Mouse (Mus musculus) limb, embryonic 15.5 days (tissue): ENCODE measurements around the gene Ppp1cc. TPM values are rescaled to one million over a fixed set of nuclear protein-coding genes. Genes with fewer than 3 reads are reported as not detected.
"Not testable (repeated sequence)": the region's sequence is repeated elsewhere in the genome, so short reads cannot be mapped to it uniquely, and the experiment has no call there.

ENCODE experiments used
- ATAC-seq: fragments of 200-750 bp; cut with Nextera tagmentation; 2 replicates; pipeline ENCODE4 v1.8.0; 2017; ENCODE audit warnings: low read depth, moderate TSS enrichment; ENCODE audit not compliant: insufficient number of reproducible peaks, low FRiP score, low TSS enrichment
- H3K27ac ChIP-seq: fragments of 300-500 bp; sonication (generic); 2 replicates; pipeline ENCODE4 v1.5.1; 2015; ENCODE audit warnings: moderate library complexity, mild to moderate bottlenecking, inconsistent platforms
- H3K27me3 ChIP-seq: fragments of 300-500 bp; sonication (generic); 2 replicates; pipeline ENCODE4 v1.6.1; 2015; ENCODE audit warnings: inconsistent platforms
- H3K36me3 ChIP-seq: fragments of 300-500 bp; sonication (generic); 2 replicates; pipeline ENCODE4 v1.6.1; 2015; ENCODE audit warnings: inconsistent platforms
- H3K4me1 ChIP-seq: fragments of 300-500 bp; sonication (generic); 2 replicates; pipeline ENCODE4 v1.6.1; 2015; ENCODE audit warnings: inconsistent platforms
- H3K4me2 ChIP-seq: fragments of 300-500 bp; sonication (generic); 2 replicates; pipeline ENCODE4 v1.6.1; 2015; ENCODE audit warnings: mild to moderate bottlenecking, inconsistent platforms
- H3K4me3 ChIP-seq: fragments of 300-500 bp; sonication (generic); 2 replicates; pipeline ENCODE4 v1.5.1; 2015; ENCODE audit warnings: mild to moderate bottlenecking, inconsistent platforms
- H3K9ac ChIP-seq: fragments of 300-500 bp; sonication (generic); 2 replicates; pipeline ENCODE4 v1.6.1; 2015; ENCODE audit warnings: inconsistent platforms
- H3K9me3 ChIP-seq: fragments of 300-500 bp; sonication (generic); 2 replicates; pipeline ENCODE4 v1.6.1; 2016; ENCODE audit warnings: inconsistent platforms
- WGBS: fragments of 180-500 bp; shearing (Covaris S2); methylation state at CpG from one replicate; pipeline ENCODE4 v1.1.7; 2015; 5-methylcytosine and 5-hydroxymethylcytosine counted together
- polyA plus RNA-seq: library from polyadenylated mRNA; unstranded; fragments of >200 nt; fragmentation: Nextera tagmentation; extraction: Ambion mirVana; gene quantifications from 2 replicates; pipeline ENCODE4 v1.2.1, GENCODE M21; 2015

Ppp1cc gene
- polyA plus RNA-seq, 1 experiment from 2014 or later: 206 TPM

DNA sequence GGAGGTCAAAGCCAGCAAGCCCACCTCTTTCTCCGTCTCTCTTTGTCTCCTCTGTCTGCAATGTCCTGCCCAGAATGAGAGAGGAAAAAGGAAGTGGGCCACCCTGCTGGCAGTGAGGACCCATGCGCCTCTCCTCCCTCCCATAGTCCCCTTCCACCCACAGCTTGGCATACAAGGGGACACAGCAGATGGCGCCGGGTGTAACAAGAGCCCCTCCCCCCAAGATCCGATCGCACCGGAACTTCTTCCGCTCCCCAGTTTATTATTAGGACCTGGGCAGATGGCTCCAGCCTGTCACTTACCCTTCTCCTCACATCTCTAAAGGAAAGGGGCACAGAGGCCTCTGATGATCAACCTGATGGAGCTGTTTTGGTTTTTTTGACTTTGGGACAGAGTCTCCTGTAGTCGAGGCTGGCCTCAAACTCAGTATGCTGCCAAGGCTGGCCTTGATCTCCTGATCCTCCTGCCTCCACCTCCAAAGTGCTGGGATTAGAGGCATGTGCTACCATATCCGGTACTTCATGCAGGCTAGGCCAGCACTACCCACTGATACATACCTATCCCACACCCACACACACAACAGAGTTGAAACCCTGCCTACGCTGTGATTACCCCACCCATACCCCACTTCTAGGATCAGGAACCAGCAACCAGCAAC lies 27.6 kb upstream of the Ppp1cc start:
- no peak overlapping the region for H3K4me2 ChIP-seq
- no peak overlapping the region for H3K27ac ChIP-seq
- no peaks in the 10 kb centered on the region for H3K9me3 ChIP-seq
- H3K4me3 ChIP-seq: no peak overlapping the region
- no peaks in the 10 kb centered on the region for H3K36me3 ChIP-seq
- H3K9ac ChIP-seq: no peak overlapping the region
- no peak for ATAC-seq
- no peaks in the 10 kb centered on the region for H3K27me3 ChIP-seq
- 81% methylated on average over 11 of the region's 11 CpGs for WGBS
- peaks cover 14% of the 10 kb centered on the region for H3K4me1 ChIP-seq

- H3K9me3 ChIP-seq: no peaks in the 10 kb centered on the region
- no peaks in the 10 kb centered on the region for H3K36me3 ChIP-seq
- peak overlapping the region; percentile 90 for H3K4me2 ChIP-seq
- peak overlapping the region; percentile 42 for H3K4me3 ChIP-seq
- H3K27ac ChIP-seq: peak overlapping the region; percentile 50; the same call in 1 of the 2 replicates
- H3K4me1 ChIP-seq: peaks cover 14% of the 10 kb centered on the region
- ATAC-seq: no peak
- WGBS: 11% methylated on average over 34 of the region's 34 CpGs
- H3K9ac ChIP-seq: peak overlapping the region; percentile 26; the same call in 1 of the 2 replicates
- H3K27me3 ChIP-seq: no peaks in the 10 kb centered on the region
Observed at GRCm38 (mm10) chr5:122131076-122132051, 26.7 kb upstream of the Ppp1cc start.

DNA sequence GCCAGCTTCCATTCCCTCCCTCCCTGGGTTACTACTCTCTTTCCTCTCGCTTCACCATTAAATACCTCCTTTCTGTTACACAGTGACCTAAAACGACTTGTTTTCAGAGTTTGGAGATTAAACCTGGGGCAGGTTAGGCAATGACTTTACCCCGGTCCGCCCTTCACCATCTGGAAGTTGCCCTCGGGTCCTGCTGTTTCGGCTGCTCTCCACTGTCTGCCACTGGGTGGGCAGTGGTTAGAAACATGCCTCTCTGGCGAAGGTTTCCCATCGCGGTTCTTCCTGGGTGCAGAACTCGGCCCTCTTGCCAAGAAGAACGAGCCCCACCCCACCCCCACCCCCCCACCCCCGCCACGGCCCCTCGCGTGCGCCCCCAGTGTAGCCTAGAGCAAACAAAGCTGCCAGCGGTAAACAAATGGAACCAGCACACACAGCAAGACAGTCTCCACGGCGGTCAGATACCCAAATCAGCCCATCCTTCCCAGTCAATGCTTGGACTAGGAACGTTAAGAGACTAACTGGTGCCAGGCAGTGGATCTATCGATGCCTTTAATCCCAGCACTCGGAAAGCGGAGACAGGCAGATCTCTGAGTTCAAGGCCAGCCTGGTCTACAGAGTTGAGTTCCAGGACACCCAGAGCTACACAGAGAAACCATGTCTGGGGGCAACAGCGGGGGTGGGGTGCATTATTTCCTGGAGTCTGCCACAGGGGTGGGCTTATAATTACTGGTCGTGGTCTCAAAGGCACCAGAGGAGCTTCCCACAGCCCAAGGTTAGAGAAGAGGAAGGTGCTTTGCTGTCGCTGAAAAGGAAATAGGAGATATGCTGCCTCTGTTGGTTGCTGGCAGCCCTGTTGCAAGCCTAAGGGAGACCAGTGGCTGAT lies 25.7 kb upstream of the Ppp1cc start:
- H3K27ac ChIP-seq: no peak overlapping the region
- H3K27me3 ChIP-seq: no peaks in the 10 kb centered on the region
- peak overlapping the region; percentile 26; the same call in 1 of the 2 replicates for H3K9ac ChIP-seq
- H3K9me3 ChIP-seq: no peaks in the 10 kb centered on the region
- peak overlapping the region; percentile 42 for H3K4me3 ChIP-seq
- ATAC-seq: no peak
- H3K4me2 ChIP-seq: peak overlapping the region; percentile 90
- H3K36me3 ChIP-seq: no peaks in the 10 kb centered on the region
- peaks cover 14% of the 10 kb centered on the region for H3K4me1 ChIP-seq
- WGBS: 18% methylated on average over 26 of the region's 26 CpGs

DNA sequence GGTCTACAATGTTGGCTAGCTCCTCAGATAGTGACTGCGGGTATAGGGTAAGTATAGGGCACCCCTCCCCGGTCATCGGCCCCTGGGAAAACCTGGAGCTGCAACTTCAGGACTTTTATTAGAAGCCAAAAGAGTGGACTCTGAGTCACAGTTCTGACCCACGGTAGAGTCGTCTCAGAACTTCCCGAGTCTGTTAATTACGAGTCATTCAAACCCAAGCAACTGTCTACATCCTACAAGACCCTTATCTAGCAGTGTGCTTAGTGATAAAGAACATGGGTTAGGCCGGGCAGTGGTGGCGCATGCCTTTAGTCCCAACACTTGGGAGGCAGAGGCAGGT lies 25.1 kb upstream of the Ppp1cc start:
- no peak for ATAC-seq
- H3K27ac ChIP-seq: no peak overlapping the region
- 84% methylated on average over 9 of the region's 9 CpGs for WGBS

GRCm38 (mm10) chr5:122134395-122135289 lies 23.4 kb upstream of the Ppp1cc start:
- H3K4me1 ChIP-seq: peaks cover 11% of the 10 kb centered on the region
- H3K27ac ChIP-seq: no peak overlapping the region
- WGBS: 86% methylated on average over 14 of the region's 14 CpGs
- no peak overlapping the region for H3K9ac ChIP-seq
- no peak overlapping the region for H3K4me2 ChIP-seq
- H3K4me3 ChIP-seq: no peak overlapping the region
- no peaks in the 10 kb centered on the region for H3K9me3 ChIP-seq
- ATAC-seq: no peak
- no peaks in the 10 kb centered on the region for H3K27me3 ChIP-seq
- H3K36me3 ChIP-seq: no peaks in the 10 kb centered on the region

More for the DNA sequence above, 25.1 kb upstream of the Ppp1cc start:
- H3K4me2 ChIP-seq: no peak overlapping the region
- no peaks in the 10 kb centered on the region for H3K9me3 ChIP-seq
- H3K9ac ChIP-seq: no peak overlapping the region
- no peaks in the 10 kb centered on the region for H3K36me3 ChIP-seq
- no peak overlapping the region for H3K4me3 ChIP-seq
- H3K4me1 ChIP-seq: peaks cover 14% of the 10 kb centered on the region
- no peaks in the 10 kb centered on the region for H3K27me3 ChIP-seq

DNA sequence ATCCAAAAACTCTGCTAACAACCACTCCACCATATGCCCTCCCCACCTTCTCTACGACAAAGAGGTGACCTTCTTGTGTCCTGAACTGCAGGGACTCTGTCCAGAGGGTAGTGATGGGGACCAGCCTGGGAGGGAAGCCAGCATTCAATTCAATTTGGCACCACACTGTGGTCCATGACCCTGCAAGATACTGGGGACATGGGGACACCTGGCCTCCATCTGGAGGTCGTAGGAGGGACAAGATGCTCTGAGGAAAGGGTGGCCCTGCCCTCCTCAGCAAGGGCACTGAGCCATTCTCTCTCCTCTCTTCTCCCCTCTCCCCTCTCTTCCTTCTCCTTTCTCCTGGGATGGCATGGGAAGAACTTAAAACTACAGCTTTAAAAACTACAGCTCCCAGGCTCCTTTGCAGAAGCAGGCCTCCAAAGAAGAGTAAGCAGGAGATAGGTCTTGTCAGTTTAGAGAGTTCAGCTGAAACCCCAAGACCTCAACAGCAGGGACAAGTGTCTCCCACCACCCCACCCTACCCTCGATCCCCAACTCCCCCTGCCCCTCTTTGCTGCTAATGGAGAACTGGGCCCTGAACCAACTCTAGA lies 22.7 kb upstream of the Ppp1cc start:
- H3K4me2 ChIP-seq: no peak overlapping the region
- H3K9me3 ChIP-seq: no peaks in the 10 kb centered on the region
- H3K27ac ChIP-seq: no peak overlapping the region
- 65% methylated on average over 3 of the region's 3 CpGs for WGBS
- H3K36me3 ChIP-seq: no peaks in the 10 kb centered on the region
- no peak overlapping the region for H3K9ac ChIP-seq
- no peak overlapping the region for H3K4me3 ChIP-seq
- no peak for ATAC-seq
- H3K27me3 ChIP-seq: no peaks in the 10 kb centered on the region
- peaks cover 11% of the 10 kb centered on the region for H3K4me1 ChIP-seq

DNA sequence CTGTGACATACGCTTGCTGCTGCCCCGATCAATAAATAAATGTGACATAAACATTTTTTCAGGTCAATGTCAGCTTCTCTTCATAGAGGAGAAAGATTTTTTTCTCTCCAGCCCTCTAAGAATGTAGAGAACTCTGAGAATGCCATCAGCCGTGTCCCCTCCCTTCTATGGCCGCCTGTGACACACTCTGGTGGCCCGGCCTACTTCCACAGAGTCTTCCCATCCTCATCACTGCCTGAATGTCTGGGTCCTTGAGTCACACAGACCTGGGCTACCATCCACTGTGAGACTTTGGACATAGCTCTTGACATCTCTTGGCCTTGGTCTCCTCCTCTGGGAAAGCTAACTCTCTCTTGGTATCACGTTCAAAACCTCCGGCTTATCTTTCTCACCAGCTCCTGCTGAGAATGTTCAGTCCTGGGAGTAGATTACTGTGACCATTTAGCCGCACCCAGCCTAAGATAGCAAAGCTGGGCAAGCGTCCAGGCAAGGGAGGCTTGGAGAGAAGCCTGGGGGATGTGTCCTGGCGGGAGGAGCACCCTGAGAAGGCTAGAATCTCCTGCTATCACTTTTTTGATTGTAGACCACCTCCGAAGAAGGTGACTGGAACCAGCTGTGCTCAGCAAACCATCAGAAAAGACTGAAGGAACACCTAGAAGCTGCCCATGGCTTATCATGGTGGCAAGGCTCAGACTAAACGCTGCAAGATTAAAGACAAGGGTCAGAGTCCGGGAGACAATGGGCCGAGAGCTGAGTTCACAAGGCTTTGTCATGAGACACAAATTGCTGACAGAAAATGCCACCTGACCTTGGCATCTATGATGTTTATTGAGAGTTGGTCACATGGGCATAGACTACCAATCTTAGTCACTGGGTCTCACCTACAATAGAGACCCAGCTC lies 21.3 kb upstream of the Ppp1cc start:
- Histone ChIP-seq H3K4me3 (no peak overlapping the region), H3K9ac (no peak overlapping the region), H3K27ac (no peak overlapping the region), H3K4me1 (peaks cover 5% of the 10 kb centered on the region), H3K9me3 (no peaks in the 10 kb centered on the region), H3K36me3 (no peaks in the 10 kb centered on the region), H3K4me2 (no peak overlapping the region), H3K27me3 (no peaks in the 10 kb centered on the region)
- 80% methylated on average over 14 of the region's 14 CpGs for WGBS
- no peak for ATAC-seq

DNA sequence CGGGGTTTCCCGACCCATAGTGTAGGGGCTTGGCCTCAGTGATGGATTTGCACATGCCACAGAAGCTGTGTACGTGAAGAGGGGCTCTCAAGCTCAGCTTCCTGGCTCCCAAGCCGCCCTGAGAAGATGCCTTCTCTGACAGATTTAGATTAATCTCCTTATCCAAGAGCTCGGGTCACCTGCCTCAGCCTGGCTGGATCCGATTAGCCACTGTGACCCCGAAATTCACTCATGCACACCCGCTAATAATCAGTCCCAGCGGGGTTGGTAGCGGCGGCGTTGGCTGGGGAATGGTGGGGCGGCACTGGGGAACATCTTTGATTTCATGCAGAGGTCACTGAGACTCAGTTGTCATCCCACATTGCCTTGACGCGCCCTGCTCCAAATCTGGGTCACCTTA lies 19.2 kb upstream of the Ppp1cc start:
- ATAC-seq: no peak
- Histone ChIP-seq H3K36me3 (no peaks in the 10 kb centered on the region), H3K4me3 (no peak overlapping the region), H3K4me1 (no peaks in the 10 kb centered on the region), H3K9ac (no peak overlapping the region), H3K27ac (no peak overlapping the region), H3K27me3 (no peaks in the 10 kb centered on the region), H3K4me2 (no peak overlapping the region), H3K9me3 (no peaks in the 10 kb centered on the region)
- WGBS: 72% methylated on average over 15 of the region's 15 CpGs

DNA sequence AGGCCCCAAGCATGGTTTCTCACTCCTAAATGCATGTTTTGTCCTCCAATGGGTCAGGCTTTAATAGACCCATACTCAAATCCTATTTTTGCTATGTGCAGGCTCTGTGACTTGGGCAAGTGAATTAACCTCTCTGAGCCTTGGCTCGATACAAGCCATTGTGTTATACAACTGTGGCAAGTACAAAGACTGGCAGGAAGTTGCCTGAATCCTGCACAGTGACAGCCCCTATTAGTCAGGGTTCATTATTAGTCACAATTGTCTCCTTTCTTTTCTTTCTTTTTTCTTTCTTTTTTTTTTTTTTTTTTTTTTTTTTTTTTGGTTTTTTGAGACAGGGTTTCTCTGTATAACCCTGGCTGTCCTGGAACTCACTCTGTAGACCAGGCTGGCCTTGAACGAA lies 18.3 kb upstream of the Ppp1cc start:
- H3K27me3 ChIP-seq, H3K27ac ChIP-seq, H3K4me3 ChIP-seq, H3K9ac ChIP-seq, ATAC-seq, H3K9me3 ChIP-seq, H3K36me3 ChIP-seq, H3K4me2 ChIP-seq, H3K4me1 ChIP-seq: not testable (repeated sequence)
- 76% methylated on average over 2 of the region's 2 CpGs for WGBS

DNA sequence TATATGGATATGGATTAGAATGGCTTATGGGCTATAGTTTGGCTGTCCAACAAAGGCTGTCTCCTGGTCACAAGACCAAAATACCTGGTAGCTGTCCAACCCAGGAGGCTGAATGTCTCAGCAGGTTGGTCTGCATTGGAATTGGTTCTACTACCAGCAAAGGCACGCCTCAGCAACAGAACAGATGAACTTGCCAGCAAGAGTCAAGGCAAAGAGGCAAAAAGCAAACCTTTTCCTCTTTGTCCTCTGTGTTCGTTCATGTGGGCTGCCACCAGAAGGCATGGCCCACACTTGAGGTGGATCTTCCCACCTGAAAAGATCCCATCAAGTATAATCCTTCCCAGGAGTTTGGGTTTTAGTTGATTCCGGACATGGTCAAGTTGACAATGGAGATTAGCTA lies 17.4 kb upstream of the Ppp1cc start, which contains the start of gene Ccdc63:
TSS of gene Ccdc63 (minus strand) at position 101 of the 400 bp plus-strand sequence.
- 93% methylated on average over 3 of the region's 3 CpGs for WGBS
- Histone ChIP-seq H3K4me1 (peaks cover 6% of the 10 kb centered on the region; the same call in 1 of the 2 replicates), H3K9ac (no peak within 1 kb of the TSS), H3K4me2 (no peak within 1 kb of the TSS), H3K27me3 (no peaks in the 10 kb centered on the region), H3K4me3 (no peak within 1 kb of the TSS), H3K36me3 (no peaks in the 10 kb centered on the region), H3K27ac (no peak within 1 kb of the TSS), H3K9me3 (no peaks in the 10 kb centered on the region)
- ATAC-seq: no peak
